Mouse (Mus musculus): ENCODE measurements around the gene Olr1.
A peak's percentile ranks its signal among the peaks of the same experiment; 100 is the strongest.
"Not testable (repeated sequence)": the region's sequence is repeated elsewhere in the genome, so short reads cannot be mapped to it uniquely, and the experiment has no call there.

Olr1 gene

DNA sequence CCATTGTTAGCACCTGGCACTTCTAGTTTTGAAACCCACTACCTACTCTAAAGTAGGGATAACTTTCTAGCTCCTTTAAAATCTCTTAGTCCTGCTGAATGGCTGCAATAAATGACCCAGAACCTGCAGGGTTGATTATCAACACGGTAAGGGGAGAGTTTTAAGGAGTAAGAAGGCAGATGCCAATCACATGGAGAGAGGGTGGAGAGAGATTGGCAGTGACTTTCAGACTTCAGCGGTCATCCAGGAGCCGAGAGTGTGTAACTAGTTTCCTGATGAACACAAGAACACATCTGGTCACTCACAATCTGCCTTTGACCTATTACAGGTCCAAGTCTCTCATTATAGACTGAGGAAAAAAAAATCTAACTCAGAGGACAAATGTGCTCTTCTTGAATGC is 5.4 kb upstream of the Olr1 start, which contains the start of gene Tmem52b:
TSS of gene Tmem52b (plus strand) at position 189 of the 400 bp plus-strand sequence.
- DNase-seq (ENCODE audit: extremely low spot score) = no peak

DNA sequence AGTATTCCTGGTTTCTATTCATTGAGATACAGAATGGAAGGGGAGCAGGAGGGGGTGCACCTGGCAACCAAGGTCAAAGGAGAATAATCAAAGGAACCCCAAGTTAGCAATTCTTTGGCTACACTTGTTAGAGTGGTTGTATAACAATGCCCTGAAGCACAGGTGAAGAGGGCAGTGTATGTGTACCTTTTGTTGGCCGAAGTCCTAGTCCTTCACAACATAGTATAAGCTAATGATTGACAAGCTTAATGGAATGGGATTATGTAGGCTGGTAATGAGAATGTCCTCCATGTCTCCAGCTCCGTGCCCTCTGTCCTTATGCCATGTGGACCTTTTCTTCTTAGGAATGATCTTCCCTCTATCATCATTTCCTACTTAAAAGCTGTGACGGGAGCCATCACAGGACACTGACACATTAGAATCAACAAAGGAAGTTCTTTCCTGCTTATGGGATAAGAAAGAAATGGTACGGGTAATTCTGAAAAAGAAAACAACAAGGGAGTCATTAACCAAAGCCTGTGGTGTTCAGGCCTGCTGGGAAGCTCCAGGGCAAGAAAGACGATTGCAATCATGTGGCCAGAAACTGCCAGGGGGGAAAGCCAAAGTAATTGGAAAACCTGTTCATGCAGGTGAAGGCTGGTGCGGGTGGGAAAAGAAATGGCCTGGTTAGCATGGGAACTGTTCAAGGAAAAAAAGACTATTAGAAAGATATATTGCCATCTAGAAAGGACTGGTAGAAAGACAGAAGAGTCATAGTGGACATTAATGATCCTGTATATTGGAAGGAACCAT is 3.4 kb upstream of the Olr1 start:
- no peak for DNase-seq (ENCODE audit: extremely low spot score)

DNA sequence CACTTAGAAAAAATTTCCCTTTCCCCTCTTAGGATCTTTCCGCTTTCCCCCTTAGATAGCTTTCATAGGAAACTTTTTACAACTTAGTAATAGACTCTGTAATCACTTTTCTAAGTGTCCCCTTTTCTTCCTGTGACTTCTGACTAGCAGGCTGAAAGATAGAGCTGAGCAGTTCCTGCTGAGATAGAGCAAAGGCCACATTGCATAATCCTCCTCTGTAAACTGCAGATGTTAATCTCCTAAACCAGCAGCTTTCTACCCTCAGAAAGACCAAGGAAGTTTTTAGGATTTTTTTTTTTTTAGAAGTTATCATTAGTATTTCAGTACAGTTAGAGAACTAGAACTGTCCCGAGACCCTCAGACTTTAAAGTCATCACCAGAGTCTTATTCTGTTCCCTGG is 3.5 kb downstream of the Olr1 start:
- no peak for DNase-seq (ENCODE audit: extremely low spot score)

DNA sequence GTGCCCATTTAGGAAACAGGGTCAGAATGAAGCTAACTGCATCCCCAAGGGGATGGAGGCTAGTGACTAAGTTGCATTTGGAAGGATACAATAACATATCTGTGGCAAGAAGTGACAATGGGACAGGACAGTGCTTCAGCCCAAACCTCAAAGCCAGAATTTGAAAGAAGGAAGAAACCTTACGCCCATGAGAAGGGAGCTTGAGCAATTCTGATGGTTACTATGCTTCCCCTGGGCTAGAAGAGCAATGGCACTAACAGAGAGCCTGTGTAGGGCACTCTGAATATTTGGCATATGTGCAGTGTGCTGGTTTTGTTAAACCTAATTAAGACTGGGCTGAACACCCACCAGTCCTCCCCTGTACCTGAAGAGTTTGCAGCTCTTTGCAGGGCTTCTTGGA is 7.4 kb downstream of the Olr1 start:
- DNase-seq (ENCODE audit: extremely low spot score) = not testable (repeated sequence)

DNA sequence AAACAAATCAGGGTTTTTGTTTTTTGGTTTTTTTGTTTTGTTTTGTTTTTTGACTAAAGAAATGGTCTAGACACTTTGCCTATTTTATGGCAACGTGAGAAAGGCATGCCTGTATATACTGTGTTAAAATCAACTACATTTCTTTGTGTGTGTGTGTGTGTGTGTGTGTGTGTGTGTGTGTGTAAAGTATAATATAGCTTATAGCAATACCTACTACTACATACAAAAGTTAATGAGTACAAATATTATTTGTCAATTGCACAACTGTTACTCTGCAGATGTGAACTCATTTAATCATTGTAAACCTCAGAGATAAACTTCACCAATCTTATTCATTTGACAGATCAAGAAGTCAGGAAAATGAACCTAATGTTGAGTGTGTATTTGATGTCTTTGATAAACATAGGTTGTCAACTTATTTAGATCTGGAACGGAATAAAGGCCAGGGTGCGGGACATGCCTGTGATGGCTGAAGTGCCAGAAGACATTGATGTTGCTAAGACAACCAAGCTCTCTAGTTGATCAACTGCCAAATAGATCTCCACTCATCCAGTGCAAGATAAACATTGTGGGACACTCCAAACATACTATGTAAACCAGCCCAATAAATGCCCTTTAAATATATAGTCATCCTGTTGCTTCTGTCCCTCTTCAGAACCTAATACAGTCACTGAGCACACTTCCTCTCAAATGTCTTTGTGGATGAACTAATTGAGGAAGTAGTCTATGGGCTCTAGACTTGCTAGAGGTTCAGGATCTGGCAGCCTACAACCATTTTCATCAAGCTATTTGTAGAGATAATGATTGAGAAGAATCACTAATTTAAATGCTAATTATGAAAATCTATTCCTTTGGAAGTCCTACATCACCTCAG is 9.4 kb downstream of the Olr1 start:
- no peak for DNase-seq (ENCODE audit: extremely low spot score)

DNA sequence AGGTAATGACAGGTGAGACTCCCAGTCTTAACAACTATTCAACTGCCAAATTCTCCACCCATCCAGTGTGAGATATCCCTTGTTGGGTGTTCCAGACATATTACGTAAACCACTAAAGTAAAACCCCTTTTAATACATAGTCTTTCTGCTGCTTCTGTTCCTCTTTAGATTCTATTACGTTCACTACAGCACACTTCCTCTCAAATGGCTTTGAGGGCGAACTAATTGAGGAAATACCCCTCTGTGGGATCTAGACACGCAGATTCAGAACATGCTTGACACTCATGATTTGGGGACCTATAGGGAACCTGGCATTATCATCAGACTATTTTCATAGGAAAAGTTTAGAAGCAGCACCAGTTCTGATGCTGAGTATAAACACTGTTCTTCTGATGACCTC is 12.0 kb downstream of the Olr1 start:
- DNase-seq (ENCODE audit: extremely low spot score) = no peak

DNA sequence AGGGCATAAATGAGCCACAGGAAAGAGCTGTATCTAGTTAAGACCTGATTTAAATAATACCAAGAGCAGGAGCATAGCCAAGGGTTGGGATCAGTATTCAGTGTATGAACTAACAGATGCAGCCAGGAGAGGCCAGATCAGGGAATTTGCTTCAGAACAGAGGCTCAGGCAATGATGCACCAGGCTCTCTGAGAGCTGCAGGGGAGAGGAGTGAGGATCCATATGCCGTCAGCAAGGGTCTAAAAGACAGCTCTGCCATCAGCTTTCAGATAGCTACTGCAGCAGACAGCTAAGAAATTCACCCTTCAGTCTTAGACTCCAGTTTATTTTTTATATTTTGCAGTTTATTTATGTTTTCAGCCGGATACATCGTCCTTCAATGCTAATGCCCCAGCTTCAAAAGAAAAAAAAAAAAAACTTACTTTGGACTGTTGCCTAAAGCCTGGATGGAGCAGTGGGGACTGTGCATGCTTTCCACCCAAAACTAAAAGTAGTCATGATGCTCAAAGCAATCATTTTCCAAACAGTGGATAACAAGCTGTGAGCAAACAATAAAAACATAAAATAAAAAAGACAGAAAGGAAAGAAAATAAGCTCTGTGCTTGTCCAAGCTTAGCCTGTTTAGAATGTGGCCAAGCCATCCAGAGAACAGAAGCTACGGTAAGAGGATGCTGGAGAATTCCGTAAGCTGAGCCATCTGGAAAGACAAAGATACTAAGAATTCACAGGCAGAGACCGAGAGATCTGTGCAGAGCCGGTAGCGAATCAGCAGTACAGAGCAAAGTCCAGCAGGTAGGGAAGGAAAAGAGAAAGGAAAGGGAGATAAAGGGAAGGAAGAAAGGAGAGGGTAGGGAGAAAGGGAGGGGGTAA is 26.6 kb downstream of the Olr1 start:
- no peak for DNase-seq (ENCODE audit: extremely low spot score)

DNA sequence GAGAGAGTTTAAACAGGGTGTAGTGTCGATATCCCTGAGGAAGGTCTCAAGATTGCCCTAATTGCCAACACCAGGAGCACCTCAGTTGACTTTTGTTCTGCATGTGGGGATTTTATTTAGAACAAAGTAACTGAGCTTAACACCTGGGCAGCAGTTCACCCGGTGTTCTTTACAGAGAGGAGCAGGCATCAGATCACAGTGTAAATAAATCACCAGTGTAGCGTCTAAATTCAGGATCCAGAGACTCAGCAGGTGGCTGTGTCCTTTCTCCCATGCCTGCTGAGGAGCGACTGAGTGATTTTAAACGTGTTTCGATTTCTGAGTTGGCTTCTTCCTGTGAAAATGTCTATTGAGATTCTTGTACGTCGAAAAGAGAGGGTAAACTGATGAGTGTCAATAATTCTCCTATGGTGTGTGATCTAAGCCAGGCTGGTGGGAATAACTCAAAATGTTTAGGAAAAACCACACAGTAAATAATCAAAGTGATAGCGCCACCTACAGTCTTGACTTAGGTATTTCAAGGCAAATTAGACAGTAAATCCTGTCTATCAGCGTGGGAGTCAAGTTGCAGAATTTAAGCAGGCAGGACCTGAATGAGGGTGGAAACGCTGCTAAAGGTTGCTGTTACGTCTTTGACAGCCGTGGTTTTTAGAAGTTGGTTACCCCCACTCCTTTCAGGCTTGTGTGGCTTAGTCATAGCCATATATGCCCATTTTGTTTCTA is 30.4 kb downstream of the Olr1 start:
- peak; percentile 39 for DNase-seq (ENCODE audit: extremely low spot score)

DNA sequence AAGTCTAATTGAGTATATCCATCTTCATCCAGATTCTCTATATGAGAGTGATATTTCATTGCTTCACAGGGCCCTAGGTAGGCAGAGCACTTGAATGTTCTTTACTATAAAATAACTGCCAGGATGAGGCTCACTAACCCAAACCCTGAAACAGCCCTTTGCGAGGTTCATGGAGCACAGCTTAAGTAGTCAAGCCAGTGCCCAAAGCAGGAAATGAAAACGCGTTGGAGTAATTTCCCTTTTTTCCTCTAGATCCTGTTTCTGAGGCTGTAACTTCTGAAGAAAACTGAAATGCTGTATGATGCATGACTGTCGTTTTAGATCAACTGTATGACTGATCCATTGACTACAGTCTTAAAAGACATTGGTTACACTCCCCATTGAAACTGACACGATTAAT is 34.3 kb downstream of the Olr1 start:
- no peak for DNase-seq (ENCODE audit: extremely low spot score)

DNA sequence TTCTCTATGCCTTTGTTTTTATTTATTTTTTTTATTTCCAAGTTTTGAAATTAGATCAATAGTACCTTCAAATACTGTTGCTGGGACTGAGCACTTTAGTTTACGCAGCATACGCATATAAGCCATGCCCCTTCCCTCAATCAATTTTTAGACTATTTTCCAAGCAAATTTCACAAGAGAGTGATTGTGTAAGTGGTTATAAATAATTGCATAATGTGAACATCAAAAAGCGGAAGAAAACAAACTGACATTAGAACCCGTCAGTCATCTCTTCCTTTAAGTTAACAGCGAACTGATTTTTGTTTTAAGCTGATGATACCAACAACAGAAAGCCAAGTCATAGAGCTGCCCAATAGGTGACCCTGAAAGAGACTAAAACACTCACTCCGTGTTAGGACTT is 35.6 kb downstream of the Olr1 start:
- DNase-seq (ENCODE audit: extremely low spot score) = no peak

DNA sequence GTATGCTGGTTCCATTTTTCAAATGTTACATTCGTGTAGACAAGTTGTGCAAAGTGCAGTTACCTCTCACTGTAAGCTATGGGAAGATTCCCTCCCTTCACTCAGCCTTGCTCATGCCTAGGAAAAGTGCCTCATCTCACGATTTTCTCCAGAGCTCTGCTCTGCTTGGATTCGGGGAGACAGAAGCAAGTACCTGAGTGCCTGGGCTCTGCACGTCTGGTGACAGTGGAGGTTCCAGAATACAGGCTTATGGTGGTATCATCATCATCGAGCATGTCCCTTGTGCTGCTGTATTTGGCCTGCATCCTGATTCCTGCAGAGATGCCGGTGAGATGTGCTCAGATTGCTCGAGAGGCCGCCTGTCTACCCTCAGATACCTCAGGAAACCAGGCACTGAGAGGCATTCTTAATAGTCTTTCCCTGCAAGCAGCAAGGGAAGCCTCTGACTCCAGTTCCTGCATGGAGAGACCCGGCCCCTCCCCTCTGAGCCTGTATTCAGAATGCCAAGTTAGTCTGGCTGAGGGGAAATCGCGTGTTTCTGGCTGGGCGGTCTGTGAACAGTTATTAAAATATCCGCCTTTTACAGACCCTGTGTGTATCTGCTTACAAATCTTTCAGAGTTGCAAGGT is 55.4 kb downstream of the Olr1 start, which contains the start of gene Clec1a:
TSS of gene Clec1a (minus strand) at position 590 of the 629 bp plus-strand sequence.
- no peak for DNase-seq (ENCODE audit: extremely low spot score)

DNA sequence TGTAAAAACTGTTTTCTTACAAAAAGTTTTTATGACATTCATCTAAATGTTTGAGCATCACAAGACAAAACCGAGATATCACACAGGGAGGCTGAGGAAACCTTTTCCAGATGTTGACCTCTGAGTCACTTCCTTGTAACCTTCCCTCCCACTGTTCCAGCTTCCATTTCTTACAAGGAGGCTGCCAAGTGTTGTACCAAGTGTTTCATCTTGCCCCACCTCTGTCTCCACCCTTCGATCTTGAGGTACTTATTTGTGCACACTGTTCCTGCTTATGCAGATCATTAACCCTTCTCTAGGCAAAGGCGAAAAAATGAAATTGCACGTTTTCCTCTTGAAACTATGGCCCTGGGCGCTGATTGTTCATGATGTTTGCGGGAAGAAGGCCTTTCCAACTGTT is 57.2 kb downstream of the Olr1 start:
- DNase-seq (ENCODE audit: extremely low spot score) = no peak

DNA sequence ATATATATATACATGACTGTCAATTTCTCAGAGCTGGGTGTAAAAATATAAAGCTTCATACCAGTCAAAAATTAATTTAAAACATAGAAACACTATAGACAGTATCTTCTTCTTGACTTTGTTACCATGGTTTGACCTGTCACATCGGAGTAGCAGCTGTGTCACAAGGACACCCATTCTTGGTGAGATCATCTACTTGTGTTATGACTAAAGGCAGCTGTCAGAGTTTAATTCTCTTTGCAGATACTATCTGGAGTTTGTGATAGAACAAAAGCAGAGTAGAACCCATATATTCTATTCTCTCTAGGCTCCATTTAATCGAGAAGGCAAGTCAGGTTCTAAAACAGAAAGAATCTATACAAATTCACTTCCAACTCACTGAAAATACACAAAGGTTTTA is 68.9 kb downstream of the Olr1 start:
- DNase-seq (ENCODE audit: extremely low spot score) = no peak

DNA sequence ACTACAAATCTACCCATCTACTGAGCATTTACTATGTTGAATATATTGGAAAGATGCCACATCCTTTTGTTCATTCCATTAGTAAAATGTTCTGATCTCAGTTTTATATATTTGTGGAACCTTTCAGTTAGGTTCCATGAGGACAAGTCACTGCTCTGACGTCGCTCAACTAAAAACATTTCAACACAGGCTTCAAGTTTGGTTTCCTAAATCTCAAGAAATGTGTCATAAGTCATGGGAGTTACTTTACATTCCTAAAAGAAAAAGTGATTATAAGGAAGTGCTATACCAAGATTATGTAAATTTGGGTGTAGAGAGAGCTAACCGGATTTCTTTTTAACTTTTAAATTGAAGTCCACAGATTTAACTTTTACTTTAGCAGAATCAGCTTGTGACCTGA is 70.9 kb downstream of the Olr1 start:
- no peak for DNase-seq (ENCODE audit: extremely low spot score)

Measured in embryo, embryonic 9.5 days (tissue).